Mouse (Mus musculus): ENCODE data around the gene Gm10057.
"Not testable (repeated sequence)": the region's sequence is repeated elsewhere in the genome, so short reads cannot be mapped to it uniquely, and the experiment has no call there.

GRCm38 (mm10) chrX:154054939-154055338, at the start of gene Gm10057:
- TF ChIP-seq CTCF (IDR thresholded peaks at IDR 0.05; ENCODE audit: insufficient read depth, low read length); POLR2A (IDR thresholded peaks at IDR 0.05; ENCODE audit: borderline replicate concordance, extremely low read depth, low read depth, low read length): not testable (repeated sequence)

All from lung, adult 2 months (tissue).